Mouse (Mus musculus) limb, embryonic 14.5 days (tissue): Measurements from ENCODE around the gene Slc30a3. TPM values are rescaled to one million over a fixed set of nuclear protein-coding genes. Genes with fewer than 3 reads are reported as not detected.

Experiments
- ATAC-seq: fragments of 200-750 bp; cut with Nextera tagmentation; 2 replicates; pipeline ENCODE4 v1.8.0; 2017; ENCODE audit warnings: low read depth, moderate number of reproducible peaks, moderate TSS enrichment; ENCODE audit not compliant: low FRiP score
- DNase-seq: peaks from one replicate; pipeline ENCODE4 v3.0.0-alpha.2; 2015; ENCODE audit warnings: low spot score
- H3K27ac ChIP-seq: fragments of 300-500 bp; sonication (generic); replicated peaks from 2 replicates; pipeline ENCODE4 v1.5.1; 2014; ENCODE audit warnings: low read depth, mild to moderate bottlenecking, low read length, moderate library complexity, mixed read lengths
- H3K27me3 ChIP-seq: fragments of 300-500 bp; sonication (generic); 2 replicates; pipeline ENCODE4 v1.6.1; 2014; ENCODE audit warnings: low read length, mixed read lengths; ENCODE audit not compliant: control insufficient read depth, insufficient read depth
- H3K36me3 ChIP-seq: fragments of 300-500 bp; sonication (generic); 2 replicates; pipeline ENCODE4 v1.6.1; 2014; ENCODE audit warnings: mild to moderate bottlenecking, low read length, moderate library complexity, mixed read lengths; ENCODE audit not compliant: control insufficient read depth, insufficient read depth
- H3K4me1 ChIP-seq: fragments of 300-500 bp; sonication (generic); 2 replicates; pipeline ENCODE4 v1.6.1; 2014; ENCODE audit warnings: antibody characterized with exemption, low read length, mixed read lengths; ENCODE audit not compliant: control insufficient read depth, insufficient read depth
- H3K4me2 ChIP-seq: fragments of 300-500 bp; sonication (generic); replicated peaks from 2 replicates; pipeline ENCODE4 v1.6.1; 2014; ENCODE audit warnings: low read depth, mild to moderate bottlenecking, low read length, moderate library complexity; ENCODE audit not compliant: severe bottlenecking
- H3K4me3 ChIP-seq: fragments of 300-500 bp; sonication (generic); replicated peaks from 2 replicates; pipeline ENCODE4 v1.5.1; 2014; ENCODE audit warnings: low read length
- H3K9ac ChIP-seq: fragments of 300-500 bp; sonication (generic); 2 replicates; pipeline ENCODE4 v1.6.1; 2014; ENCODE audit warnings: mild to moderate bottlenecking, low read depth, low read length, moderate library complexity; ENCODE audit not compliant: severe bottlenecking
- H3K9me3 ChIP-seq: fragments of 300-500 bp; sonication (generic); 2 replicates; pipeline ENCODE4 v1.6.1; 2016; ENCODE audit warnings: low read length; ENCODE audit not compliant: control insufficient read depth
- POLR2A ChIP-seq: fragments of 200-500 bp; IDR thresholded peaks from 2 replicates; pipeline ENCODE4 v1.8.0; 2012; ENCODE audit warnings: inconsistent platforms, mild to moderate bottlenecking, moderate library complexity, borderline replicate concordance; ENCODE audit not compliant: insufficient read depth, insufficient read length; ENCODE audit errors: extremely low read depth
- WGBS: fragments of 180-500 bp; shearing (Covaris S2); extraction: QIAGEN DNeasy Blood & Tissue Kit; methylation state at CpG from one replicate; pipeline ENCODE4 v1.1.7; 2014; 5-methylcytosine and 5-hydroxymethylcytosine counted together
- polyA plus RNA-seq, 2 experiments: library from polyadenylated mRNA; depleted of rRNA in 1 of 2; stranded (reverse) in 1 of 2; unstranded in 1 of 2; fragments of >200 nt; fragmentation: Nextera tagmentation in 1 of 2; extraction: Ambion mirVana in 1 of 2; gene quantifications; 2 replicates each; pipeline versions ENCODE4 v1.2.1 to v1.2.3; 2012 to 2014

The Slc30a3 gene
- polyA plus RNA-seq, 2 experiments: 0.82 to 0.91 TPM

- no peak for DNase-seq
- no peak for TF ChIP-seq POLR2A
- H3K9me3 ChIP-seq: no peaks in the 10 kb centered on the region
- H3K27ac ChIP-seq: no peak overlapping the region
- no peaks in the 10 kb centered on the region for H3K4me1 ChIP-seq
- no peak overlapping the region for H3K4me3 ChIP-seq
- no peaks in the 10 kb centered on the region for H3K27me3 ChIP-seq
- 35% methylated on average over 2 of the region's 2 CpGs for WGBS
- ATAC-seq: no peak
- no peak overlapping the region for H3K4me2 ChIP-seq
- H3K36me3 ChIP-seq: no peaks in the 10 kb centered on the region
- no peak overlapping the region for H3K9ac ChIP-seq
These were observed 15.4 kb upstream of the Slc30a3 start for GRCm38 (mm10) chr5:31123481-31123880.

- ATAC-seq: no peak
- no peak overlapping the region for H3K9ac ChIP-seq
- no peak for DNase-seq
- no peak overlapping the region for H3K27ac ChIP-seq
- H3K9me3 ChIP-seq: no peaks in the 10 kb centered on the region
- TF ChIP-seq POLR2A: no peak
- WGBS: 78% methylated on average over 8 of the region's 8 CpGs
- H3K4me1 ChIP-seq: no peaks in the 10 kb centered on the region
- H3K4me3 ChIP-seq: no peak overlapping the region
- H3K36me3 ChIP-seq: no peaks in the 10 kb centered on the region
- no peak overlapping the region for H3K4me2 ChIP-seq
- H3K27me3 ChIP-seq: no peaks in the 10 kb centered on the region
These were observed 13.1 kb upstream of the Slc30a3 start for GRCm38 (mm10) chr5:31121111-31121510.

- Histone ChIP-seq H3K27me3 (no peaks in the 10 kb centered on the region), H3K4me3 (no peak overlapping the region), H3K27ac (no peak overlapping the region), H3K9ac (no peak overlapping the region), H3K9me3 (no peaks in the 10 kb centered on the region), H3K4me1 (no peaks in the 10 kb centered on the region), H3K4me2 (no peak overlapping the region), H3K36me3 (no peaks in the 10 kb centered on the region)
- no peak for ATAC-seq
- TF ChIP-seq POLR2A: no peak
- 35% methylated on average over 10 of the region's 10 CpGs for WGBS
- DNase-seq: no peak
These were observed 8.9 kb upstream of the Slc30a3 start for GRCm38 (mm10) chr5:31116912-31117311.

- ATAC-seq: no peak
These were observed 8.3 kb upstream of the Slc30a3 start, which contains the start of gene Trim54 for GRCm38 (mm10) chr5:31116354-31116753. Trim54 (plus strand) TSS chr5:31116712.

GRCm38 (mm10) chr5:31110781-31111180 is 2.7 kb upstream of the Slc30a3 start:
- Histone ChIP-seq H3K27ac (no peak overlapping the region), H3K4me3 (no peak overlapping the region), H3K9ac (no peak overlapping the region), H3K4me1 (no peaks in the 10 kb centered on the region), H3K4me2 (no peak overlapping the region), H3K9me3 (no peaks in the 10 kb centered on the region), H3K27me3 (no peaks in the 10 kb centered on the region), H3K36me3 (no peaks in the 10 kb centered on the region)
- DNase-seq (no peak), ATAC-seq (no peak)
- no peak for TF ChIP-seq POLR2A
- whole genome bisulfite sequencing: 36% methylated on average over 7 of the region's 7 CpGs

More at GRCm38 (mm10) chr5:31116354-31116753, 8.3 kb upstream of the Slc30a3 start, which contains the start of gene Trim54:
- no peaks in the 10 kb centered on the region for H3K4me1 ChIP-seq
- H3K27me3 ChIP-seq: no peaks in the 10 kb centered on the region
- H3K4me2 ChIP-seq: no peak within 1 kb of the TSS
- H3K27ac ChIP-seq: no peak within 1 kb of the TSS
- no peak within 1 kb of the TSS for H3K9ac ChIP-seq
- H3K36me3 ChIP-seq: no peaks in the 10 kb centered on the region
- no peak within 1 kb of the TSS for H3K4me3 ChIP-seq
- no peaks in the 10 kb centered on the region for H3K9me3 ChIP-seq
- no peak for DNase-seq
- no peak for TF ChIP-seq POLR2A
- 37% methylated on average over 3 of the region's 3 CpGs for WGBS
